Mouse (Mus musculus): ENCODE measurements around the gene Grk1. TPM values are rescaled to one million over a fixed set of nuclear protein-coding genes. Genes with fewer than 3 reads are reported as not detected.

Gene Grk1
- polyA plus RNA-seq, 1 experiment from 2014 or later: not detected

DNA sequence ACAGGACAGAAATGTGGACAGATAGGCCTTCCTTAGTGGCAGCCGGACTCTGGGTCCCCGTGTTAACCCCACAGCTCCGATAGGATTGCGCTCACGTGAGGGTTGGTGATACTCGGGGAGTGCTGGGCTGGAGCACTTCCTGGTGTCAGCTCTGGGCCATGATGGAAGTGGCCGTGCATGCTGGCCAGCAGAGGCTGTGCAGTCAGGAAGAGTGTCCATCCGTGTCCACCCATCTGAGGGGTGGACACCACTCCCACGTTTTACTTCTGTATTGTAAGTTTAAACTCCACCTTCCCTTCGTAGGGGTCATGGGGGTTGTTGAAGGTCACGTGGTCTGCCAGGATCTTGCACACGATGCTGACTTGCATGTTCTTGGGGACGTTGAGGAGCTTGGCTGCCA is 18.5 kb upstream of the Grk1 start:
- DNase-seq (ENCODE audit: low spot score): no peak
- Histone ChIP-seq H3K27me3 (replicated peaks; ENCODE audit: control insufficient read depth, insufficient read depth, low read length) (no peaks in the 10 kb centered on the region), H3K4me2 (ENCODE audit: low read depth, low read length) (no peak overlapping the region), H3K9ac (ENCODE audit: low read depth, low read length) (no peak overlapping the region), H3K4me3 (ENCODE audit: low read depth, low read length) (no peak overlapping the region), H3K36me3 (ENCODE audit: control insufficient read depth, insufficient read depth, low read length) (no peaks in the 10 kb centered on the region), H3K27ac (replicated peaks; ENCODE audit: low read depth, low read length) (no peak overlapping the region), H3K9me3 (ENCODE audit: control insufficient read depth, low read length) (no peaks in the 10 kb centered on the region), H3K4me1 (ENCODE audit: control insufficient read depth, insufficient read depth, low read length) (no peaks in the 10 kb centered on the region)
- 70% methylated on average over 13 of the region's 13 CpGs for WGBS
- no peak for ATAC-seq (ENCODE audit: low read depth)

DNA sequence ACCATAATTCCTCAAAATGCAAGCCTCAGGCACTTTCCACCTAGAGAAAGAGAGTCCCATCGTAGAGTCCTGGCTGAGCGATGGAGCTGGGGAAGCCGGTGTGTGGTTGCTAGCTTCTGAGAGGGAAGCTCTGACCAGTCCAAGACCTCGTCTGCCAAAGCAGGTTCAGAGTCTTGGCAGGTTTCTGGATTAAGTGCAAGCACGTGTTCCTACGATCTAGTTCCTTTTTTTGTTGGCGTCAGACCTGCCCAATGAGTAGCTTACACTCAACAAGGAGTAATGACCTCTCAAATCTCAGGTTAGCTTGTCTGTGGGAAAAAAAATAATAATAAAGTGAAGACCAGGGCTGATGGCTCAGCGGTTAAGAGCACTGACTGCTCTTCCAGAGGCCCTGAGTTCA is 17.2 kb upstream of the Grk1 start:
- H3K27ac ChIP-seq (replicated peaks; ENCODE audit: low read depth, low read length): no peak overlapping the region
- H3K36me3 ChIP-seq (ENCODE audit: control insufficient read depth, insufficient read depth, low read length): no peaks in the 10 kb centered on the region
- DNase-seq (ENCODE audit: low spot score) (no peak), ATAC-seq (ENCODE audit: low read depth) (no peak)
- H3K4me3 ChIP-seq (ENCODE audit: low read depth, low read length): no peak overlapping the region
- H3K9ac ChIP-seq (ENCODE audit: low read depth, low read length): no peak overlapping the region
- H3K27me3 ChIP-seq (replicated peaks; ENCODE audit: control insufficient read depth, insufficient read depth, low read length): no peaks in the 10 kb centered on the region
- H3K4me1 ChIP-seq (ENCODE audit: control insufficient read depth, insufficient read depth, low read length): no peaks in the 10 kb centered on the region
- H3K9me3 ChIP-seq (ENCODE audit: control insufficient read depth, low read length): no peaks in the 10 kb centered on the region
- H3K4me2 ChIP-seq (ENCODE audit: low read depth, low read length): no peak overlapping the region
- 78% methylated on average over 8 of the region's 8 CpGs for WGBS

DNA sequence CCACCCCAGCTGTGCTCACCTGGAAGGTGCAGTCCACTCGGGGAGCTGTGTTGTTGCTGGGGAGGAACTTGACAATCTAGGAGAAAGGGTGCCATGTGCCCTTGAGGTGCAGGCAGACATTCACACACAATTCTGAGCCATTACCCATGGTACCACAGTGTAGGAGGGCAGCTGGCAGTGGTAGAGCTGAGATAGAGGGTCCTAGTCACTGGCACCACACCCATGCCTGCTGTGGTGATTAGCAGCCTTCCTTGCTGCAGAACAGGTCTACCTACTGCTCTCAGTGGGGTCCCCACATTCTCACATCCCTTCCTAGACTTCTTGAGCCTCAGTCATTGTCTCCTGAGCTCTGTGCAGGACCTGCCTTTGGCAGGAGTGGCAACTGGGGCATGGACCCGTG is 16.1 kb upstream of the Grk1 start:
- Histone ChIP-seq H3K9ac (ENCODE audit: low read depth, low read length) (no peak overlapping the region), H3K9me3 (ENCODE audit: control insufficient read depth, low read length) (no peaks in the 10 kb centered on the region), H3K4me2 (ENCODE audit: low read depth, low read length) (no peak overlapping the region), H3K4me1 (ENCODE audit: control insufficient read depth, insufficient read depth, low read length) (no peaks in the 10 kb centered on the region), H3K27me3 (replicated peaks; ENCODE audit: control insufficient read depth, insufficient read depth, low read length) (no peaks in the 10 kb centered on the region), H3K36me3 (ENCODE audit: control insufficient read depth, insufficient read depth, low read length) (no peaks in the 10 kb centered on the region), H3K4me3 (ENCODE audit: low read depth, low read length) (no peak overlapping the region), H3K27ac (replicated peaks; ENCODE audit: low read depth, low read length) (no peak overlapping the region)
- no peak for DNase-seq (ENCODE audit: low spot score)
- no peak for ATAC-seq (ENCODE audit: low read depth)
- WGBS: 77% methylated on average over 1 of the region's 2 CpGs

DNA sequence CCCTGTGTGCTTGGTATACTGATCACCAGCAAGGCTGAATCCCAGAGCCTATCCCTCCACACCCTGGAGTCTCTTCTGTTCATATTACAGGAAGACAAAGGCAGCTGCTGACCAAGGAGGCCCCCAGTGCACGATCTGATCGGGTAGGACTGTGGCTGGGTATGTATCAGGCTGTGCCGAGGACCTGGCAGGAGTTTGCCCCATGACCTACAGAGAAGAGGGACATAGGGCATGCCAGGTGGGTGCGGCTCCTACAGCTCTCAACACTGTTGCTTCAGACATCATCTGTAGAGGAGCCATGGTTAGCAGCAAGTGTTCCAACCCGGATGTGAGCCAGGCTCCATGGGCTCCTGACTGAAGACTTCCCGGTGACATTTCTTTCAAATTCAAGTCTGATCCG is 11.0 kb upstream of the Grk1 start:
- H3K4me1 ChIP-seq (ENCODE audit: control insufficient read depth, insufficient read depth, low read length): no peaks in the 10 kb centered on the region
- H3K9me3 ChIP-seq (ENCODE audit: control insufficient read depth, low read length): no peaks in the 10 kb centered on the region
- H3K27ac ChIP-seq (replicated peaks; ENCODE audit: low read depth, low read length): no peak overlapping the region
- no peak overlapping the region for H3K4me3 ChIP-seq (ENCODE audit: low read depth, low read length)
- no peak overlapping the region for H3K9ac ChIP-seq (ENCODE audit: low read depth, low read length)
- ATAC-seq (ENCODE audit: low read depth) (no peak), DNase-seq (ENCODE audit: low spot score) (no peak)
- no peaks in the 10 kb centered on the region for H3K27me3 ChIP-seq (replicated peaks; ENCODE audit: control insufficient read depth, insufficient read depth, low read length)
- WGBS: 82% methylated on average over 7 of the region's 7 CpGs
- no peaks in the 10 kb centered on the region for H3K36me3 ChIP-seq (ENCODE audit: control insufficient read depth, insufficient read depth, low read length)
- H3K4me2 ChIP-seq (ENCODE audit: low read depth, low read length): no peak overlapping the region

GRCm38 (mm10) chr8:13396725-13397124 is 8.2 kb upstream of the Grk1 start, which contains the start of gene Atp4b:
Gene Atp4b (minus strand): TSS chr8:13396825.
- 79% methylated on average over 4 of the region's 5 CpGs for WGBS
- Histone ChIP-seq H3K4me3 (ENCODE audit: low read depth, low read length) (no peak within 1 kb of the TSS), H3K27me3 (replicated peaks; ENCODE audit: control insufficient read depth, insufficient read depth, low read length) (no peaks in the 10 kb centered on the region), H3K9me3 (ENCODE audit: control insufficient read depth, low read length) (no peaks in the 10 kb centered on the region), H3K4me2 (ENCODE audit: low read depth, low read length) (no peak within 1 kb of the TSS), H3K9ac (ENCODE audit: low read depth, low read length) (no peak within 1 kb of the TSS), H3K27ac (replicated peaks; ENCODE audit: low read depth, low read length) (no peak within 1 kb of the TSS), H3K4me1 (ENCODE audit: control insufficient read depth, insufficient read depth, low read length) (no peaks in the 10 kb centered on the region), H3K36me3 (ENCODE audit: control insufficient read depth, insufficient read depth, low read length) (no peaks in the 10 kb centered on the region)
- DNase-seq (ENCODE audit: low spot score): no peak
- no peak for ATAC-seq (ENCODE audit: low read depth)

DNA sequence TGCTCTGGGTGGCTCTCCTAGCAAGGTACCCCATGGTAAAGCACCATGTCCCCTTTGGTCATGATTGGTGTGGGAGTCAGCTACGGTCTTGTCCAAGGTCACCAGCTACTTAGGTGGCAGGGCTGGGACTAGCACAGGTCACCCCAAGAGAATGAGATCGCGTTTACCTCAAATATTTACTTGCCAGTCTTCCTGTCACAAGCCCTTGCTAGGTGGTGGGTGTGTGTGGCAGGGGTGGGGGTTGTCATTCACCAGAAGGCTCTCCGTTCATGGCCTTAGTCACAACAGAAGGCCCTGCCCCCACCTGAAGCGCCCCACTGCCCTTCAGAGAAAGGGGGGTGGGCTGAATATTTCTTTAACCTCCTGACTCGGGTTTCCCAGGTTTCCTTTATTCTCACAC is 1.4 kb upstream of the Grk1 start:
- DNase-seq (ENCODE audit: low spot score) (no peak), ATAC-seq (ENCODE audit: low read depth) (no peak)
- Histone ChIP-seq H3K4me1 (ENCODE audit: control insufficient read depth, insufficient read depth, low read length) (no peaks in the 10 kb centered on the region), H3K36me3 (ENCODE audit: control insufficient read depth, insufficient read depth, low read length) (no peaks in the 10 kb centered on the region), H3K27ac (replicated peaks; ENCODE audit: low read depth, low read length) (no peak overlapping the region), H3K9ac (ENCODE audit: low read depth, low read length) (no peak overlapping the region), H3K27me3 (replicated peaks; ENCODE audit: control insufficient read depth, insufficient read depth, low read length) (no peaks in the 10 kb centered on the region), H3K4me2 (ENCODE audit: low read depth, low read length) (no peak overlapping the region), H3K4me3 (ENCODE audit: low read depth, low read length) (no peak overlapping the region), H3K9me3 (ENCODE audit: control insufficient read depth, low read length) (no peaks in the 10 kb centered on the region)
- WGBS: 66% methylated on average over 5 of the region's 6 CpGs

- Histone ChIP-seq H3K36me3 (ENCODE audit: control insufficient read depth, insufficient read depth, low read length) (no peaks in the 10 kb centered on the region), H3K9me3 (ENCODE audit: control insufficient read depth, low read length) (no peaks in the 10 kb centered on the region), H3K4me3 (ENCODE audit: low read depth, low read length) (no peak overlapping the region), H3K4me1 (ENCODE audit: control insufficient read depth, insufficient read depth, low read length) (no peaks in the 10 kb centered on the region), H3K27me3 (replicated peaks; ENCODE audit: control insufficient read depth, insufficient read depth, low read length) (no peaks in the 10 kb centered on the region), H3K4me2 (ENCODE audit: low read depth, low read length) (no peak overlapping the region), H3K27ac (replicated peaks; ENCODE audit: low read depth, low read length) (no peak overlapping the region), H3K9ac (ENCODE audit: low read depth, low read length) (no peak overlapping the region)
- no peak for ATAC-seq (ENCODE audit: low read depth)
- no peak for DNase-seq (ENCODE audit: low spot score)
- WGBS: 82% methylated on average over 5 of the region's 5 CpGs
These were observed 1.1 kb downstream of the Grk1 start for GRCm38 (mm10) chr8:13406011-13406410.

- Histone ChIP-seq H3K9me3 (ENCODE audit: control insufficient read depth, low read length) (no peaks in the 10 kb centered on the region), H3K4me1 (ENCODE audit: control insufficient read depth, insufficient read depth, low read length) (no peaks in the 10 kb centered on the region)
- WGBS: 23% methylated on average over 6 of the region's 6 CpGs
These were observed 6.7 kb downstream of the Grk1 start for GRCm38 (mm10) chr8:13411597-13411996.

DNA sequence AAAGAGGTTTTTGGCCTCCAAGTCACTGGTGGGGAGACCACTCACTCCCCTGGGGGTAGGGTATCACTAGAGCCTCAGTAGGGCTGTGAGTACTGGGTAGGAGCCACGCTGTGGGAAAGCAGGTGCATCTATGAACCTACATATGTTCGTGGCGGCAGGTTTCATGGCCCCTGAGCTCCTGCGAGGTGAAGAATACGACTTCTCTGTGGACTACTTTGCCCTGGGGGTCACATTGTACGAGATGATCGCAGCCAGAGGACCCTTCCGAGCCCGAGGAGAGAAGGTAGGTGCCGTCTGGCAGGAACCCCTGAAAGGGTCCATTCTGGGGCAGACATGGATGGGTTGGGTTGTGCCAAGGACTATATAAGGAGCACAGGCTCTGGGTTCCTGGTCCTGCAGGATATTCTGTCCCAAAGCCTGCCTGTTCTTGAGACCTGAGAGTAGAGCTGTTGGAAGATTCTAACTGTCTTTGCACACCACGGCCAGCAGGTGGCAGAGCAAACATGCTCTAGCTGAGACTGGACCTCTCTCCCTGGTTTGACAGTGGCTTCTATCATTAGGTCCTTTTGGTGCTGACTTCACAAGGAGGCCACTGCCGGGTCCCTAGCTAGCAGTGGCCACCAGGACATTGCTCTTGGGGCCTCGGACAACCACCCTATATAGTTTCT is 8.1 kb downstream of the Grk1 start:
- Histone ChIP-seq H3K36me3 (ENCODE audit: control insufficient read depth, insufficient read depth, low read length) (no peaks in the 10 kb centered on the region), H3K27me3 (replicated peaks; ENCODE audit: control insufficient read depth, insufficient read depth, low read length) (no peaks in the 10 kb centered on the region), H3K9me3 (ENCODE audit: control insufficient read depth, low read length) (no peaks in the 10 kb centered on the region), H3K27ac (replicated peaks; ENCODE audit: low read depth, low read length) (no peak overlapping the region), H3K9ac (ENCODE audit: low read depth, low read length) (no peak overlapping the region), H3K4me3 (ENCODE audit: low read depth, low read length) (no peak overlapping the region), H3K4me1 (ENCODE audit: control insufficient read depth, insufficient read depth, low read length) (no peaks in the 10 kb centered on the region), H3K4me2 (ENCODE audit: low read depth, low read length) (no peak overlapping the region)
- ATAC-seq (ENCODE audit: low read depth) (no peak), DNase-seq (ENCODE audit: low spot score) (peak; percentile 56)
- WGBS: 54% methylated on average over 13 of the region's 13 CpGs

More at GRCm38 (mm10) chr8:13411597-13411996, 6.7 kb downstream of the Grk1 start:
- no peak overlapping the region for H3K9ac ChIP-seq (ENCODE audit: low read depth, low read length)
- peak; percentile 41 for DNase-seq (ENCODE audit: low spot score)
- no peaks in the 10 kb centered on the region for H3K27me3 ChIP-seq (replicated peaks; ENCODE audit: control insufficient read depth, insufficient read depth, low read length)
- no peak overlapping the region for H3K27ac ChIP-seq (replicated peaks; ENCODE audit: low read depth, low read length)
- ATAC-seq (ENCODE audit: low read depth): no peak; the same call in 1 of the 2 replicates
- H3K4me2 ChIP-seq (ENCODE audit: low read depth, low read length): no peak overlapping the region
- H3K36me3 ChIP-seq (ENCODE audit: control insufficient read depth, insufficient read depth, low read length): no peaks in the 10 kb centered on the region
- no peak overlapping the region for H3K4me3 ChIP-seq (ENCODE audit: low read depth, low read length)
